ENCODE assay signal across 11 mouse cellular contexts in the genomic region with DNA sequence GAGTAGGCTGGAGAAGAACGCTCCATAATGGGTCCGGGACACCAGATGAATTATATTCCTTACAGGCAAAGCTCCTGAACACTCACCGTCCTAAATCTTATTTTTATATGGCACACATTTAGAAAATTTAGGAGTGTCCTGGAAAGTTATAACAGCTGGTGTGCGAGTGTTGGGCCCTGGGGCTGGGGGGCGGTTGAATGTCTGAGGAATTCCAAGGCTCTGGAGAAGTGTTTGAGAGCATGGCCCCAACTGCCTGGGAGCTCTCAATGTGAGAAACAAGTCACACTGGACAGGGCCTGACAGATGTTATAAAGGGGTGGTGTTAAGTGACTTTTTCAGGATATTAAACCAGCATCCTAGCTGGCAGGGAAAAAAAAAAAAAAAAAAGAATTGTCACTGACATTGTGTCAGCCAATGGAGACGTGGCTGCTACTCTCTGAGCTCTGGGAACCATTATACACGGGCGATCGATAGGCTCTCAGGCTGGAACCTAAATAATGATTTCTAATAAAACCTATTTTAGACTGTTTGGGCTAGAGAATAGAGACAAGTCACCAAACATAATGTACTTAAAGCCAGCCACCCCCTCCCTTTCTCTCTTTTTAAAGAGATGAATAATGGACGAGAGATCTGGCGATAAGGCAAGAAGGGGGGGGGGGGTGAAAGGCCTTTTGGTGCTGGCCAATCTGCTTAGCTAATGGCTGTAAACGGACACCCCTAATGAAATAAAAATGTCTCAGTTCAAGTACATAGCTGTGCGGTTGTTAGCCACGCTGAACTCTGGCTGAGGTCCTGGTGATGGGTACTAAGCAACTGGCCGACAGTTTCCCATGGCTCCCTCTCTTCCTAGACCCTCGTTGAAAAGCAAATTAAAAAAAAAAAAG.
DNase-seq lines count a peak whose midpoint lies in the region; ATAC-seq lines count a peak whose summit lies in the region.
"Had no signal": no experiment of that assay in that cellular context is flagged by ENCODE, and none has a peak within 500 bp of the region (broad histone marks: within the 10 kb centered on the region; RNA-seq: fewer than 3 reads in every experiment).

No protein-coding gene starts in this region.

- 42% methylated on average over 16 of the region's 16 CpGs for WGBS in forebrain, embryonic 13.5 days
- 17% methylated on average over 16 of the region's 16 CpGs for WGBS in limb, embryonic 13.5 days
- 36% methylated on average over 16 of the region's 16 CpGs for WGBS in neural tube, embryonic 14.5 days

- no peaks in the 10 kb centered on the region for H3K9me3 ChIP-seq in forebrain, embryonic 13.5 days (replicated peaks)
- H3K9me3 ChIP-seq in limb, embryonic 13.5 days, result no peaks in the 10 kb centered on the region
- no peaks in the 10 kb centered on the region for H3K9me3 ChIP-seq in neural tube, embryonic 14.5 days (ENCODE audit: control insufficient read depth, low read length)
- H3K9me3 ChIP-seq: intestine, embryonic 15.5 days had no signal

- 0 out of 2 replicates have a peak overlapping the region, but pooled peaks have one; percentile 28 for H3K9ac ChIP-seq in forebrain, embryonic 13.5 days
- H3K9ac ChIP-seq in limb, embryonic 13.5 days, result peak overlapping the region; percentile 19; the same call in 1 of the 2 replicates
- no peak overlapping the region for H3K9ac ChIP-seq in neural tube, embryonic 14.5 days (replicated peaks; ENCODE audit: low read depth, low read length)
- H3K9ac ChIP-seq: intestine, embryonic 15.5 days; liver, embryonic 14.5 days had no signal

- H3K27me3 ChIP-seq in forebrain, embryonic 13.5 days, result no peaks in the 10 kb centered on the region
- no peaks in the 10 kb centered on the region for H3K27me3 ChIP-seq in limb, embryonic 13.5 days
- H3K27me3 ChIP-seq in neural tube, embryonic 14.5 days (ENCODE audit: control insufficient read depth, insufficient read depth, low read length), result no peaks in the 10 kb centered on the region
- H3K27me3 ChIP-seq: intestine, embryonic 15.5 days had no signal

- H3K36me3 ChIP-seq in forebrain, embryonic 13.5 days (ENCODE audit: poor library complexity, severe bottlenecking), result no peaks in the 10 kb centered on the region
- H3K36me3 ChIP-seq in limb, embryonic 13.5 days, result no peaks in the 10 kb centered on the region
- H3K36me3 ChIP-seq in neural tube, embryonic 14.5 days (ENCODE audit: control insufficient read depth, insufficient read depth, low read length), result no peaks in the 10 kb centered on the region
- H3K36me3 ChIP-seq: intestine, embryonic 15.5 days had no signal

- H3K27ac ChIP-seq in forebrain, embryonic 13.5 days, result no peak overlapping the region
- H3K27ac ChIP-seq in limb, embryonic 13.5 days, result peak overlapping the region; percentile 22; the same call in 1 of the 2 replicates
- H3K27ac ChIP-seq in neural tube, embryonic 14.5 days (ENCODE audit: low read depth, low read length), result no peak overlapping the region
- H3K27ac ChIP-seq: intestine, embryonic 15.5 days; liver, embryonic 14.5 days had no signal

- peaks cover 10% of the 10 kb centered on the region; the same call in 1 of the 2 replicates for H3K4me1 ChIP-seq in forebrain, embryonic 13.5 days
- peaks cover 25% of the 10 kb centered on the region for H3K4me1 ChIP-seq in limb, embryonic 13.5 days
- H3K4me1 ChIP-seq in neural tube, embryonic 14.5 days (ENCODE audit: control insufficient read depth, insufficient read depth, low read length), result 0 out of 2 replicates have a peak, but pooled peaks cover 6% of the 10 kb centered on the region
- H3K4me1 ChIP-seq: intestine, embryonic 15.5 days had no signal

- peak; percentile 69; the same call in 1 of the 2 replicates for ATAC-seq in forebrain, embryonic 13.5 days
- ATAC-seq in limb, embryonic 13.5 days (ENCODE audit: low FRiP score, low read depth), result peak; percentile 52
- ATAC-seq in neural tube, embryonic 14.5 days (ENCODE audit: low read depth), result peak; percentile 78
- ATAC-seq: intestine, embryonic 15.5 days had no signal

- H3K4me3 ChIP-seq in forebrain, embryonic 13.5 days, result 0 out of 2 replicates have a peak overlapping the region, but pooled peaks have one; percentile 10
- no peak overlapping the region for H3K4me3 ChIP-seq in limb, embryonic 13.5 days
- no peak overlapping the region for H3K4me3 ChIP-seq in neural tube, embryonic 14.5 days (ENCODE audit: low read depth, low read length)
- H3K4me3 ChIP-seq: intestine, embryonic 15.5 days had no signal

- peak; percentile 17 for DNase-seq in retina, embryonic 14.5 days (ENCODE audit: low spot score)
- no peak for DNase-seq in retina, postnatal 1 day
- no peak for DNase-seq in natural killer cell, adult 2 months (ENCODE audit: low spot score in 2 of 2)
- no peak for DNase-seq in spleen, adult 12 weeks (ENCODE audit: low spot score)
- no peak for DNase-seq in cerebellum, adult 11-12 months
- DNase-seq: cerebellum, adult 9-10 months had no signal

- peak overlapping the region; percentile 52 for H3K4me2 ChIP-seq in forebrain, embryonic 13.5 days
- peak overlapping the region; percentile 44 for H3K4me2 ChIP-seq in limb, embryonic 13.5 days (replicated peaks)
- H3K4me2 ChIP-seq in neural tube, embryonic 14.5 days (ENCODE audit: low read depth, low read length), result peak overlapping the region; percentile 27; the same call in 1 of the 2 replicates
- H3K4me2 ChIP-seq: intestine, embryonic 15.5 days had no signal
